Mouse (Mus musculus) urinary bladder, adult 18-20 months (tissue): ENCODE measurements around the gene Nuak2.
"Not testable (repeated sequence)": the region's sequence is repeated elsewhere in the genome, so short reads cannot be mapped to it uniquely, and the experiment has no call there.

ENCODE experiments used
- DNase-seq, 2 experiments: peaks; one replicate each; pipeline ENCODE4 v3.0.0; 2022; ENCODE audit warnings: low spot score in 2 of 2, mixed read lengths in 2 of 2

The Nuak2 gene

GRCm38 (mm10) chr1:132315889-132316624, at the start of gene Nuak2:
Gene Nuak2 (plus strand): TSS chr1:132316126.
- DNase-seq = peak; percentile 82 to 85

- no peak for DNase-seq
Measured at GRCm38 (mm10) chr1:132266791-132267557, 49.0 kb upstream of the Nuak2 start.

DNA sequence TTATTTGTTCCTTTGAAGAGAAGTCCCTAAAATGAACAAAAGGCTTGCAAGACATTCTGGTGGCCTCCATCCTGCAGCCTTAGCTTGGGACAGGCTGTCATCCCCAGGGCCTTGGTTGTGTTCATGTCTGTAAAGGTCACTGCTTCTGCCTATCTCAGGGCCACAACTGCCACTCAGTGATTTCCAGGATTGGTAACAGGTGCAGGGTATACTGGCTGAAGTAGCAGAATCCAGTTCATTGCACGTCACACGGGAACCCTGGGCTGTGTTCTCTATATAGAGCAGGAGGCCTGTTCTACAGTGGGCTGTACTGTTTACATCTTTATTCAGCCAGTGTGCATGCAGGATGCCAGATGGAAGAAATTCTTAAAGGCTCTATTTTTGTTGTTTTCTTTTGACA, 48.0 kb upstream of the Nuak2 start:
- no peak for DNase-seq

DNA sequence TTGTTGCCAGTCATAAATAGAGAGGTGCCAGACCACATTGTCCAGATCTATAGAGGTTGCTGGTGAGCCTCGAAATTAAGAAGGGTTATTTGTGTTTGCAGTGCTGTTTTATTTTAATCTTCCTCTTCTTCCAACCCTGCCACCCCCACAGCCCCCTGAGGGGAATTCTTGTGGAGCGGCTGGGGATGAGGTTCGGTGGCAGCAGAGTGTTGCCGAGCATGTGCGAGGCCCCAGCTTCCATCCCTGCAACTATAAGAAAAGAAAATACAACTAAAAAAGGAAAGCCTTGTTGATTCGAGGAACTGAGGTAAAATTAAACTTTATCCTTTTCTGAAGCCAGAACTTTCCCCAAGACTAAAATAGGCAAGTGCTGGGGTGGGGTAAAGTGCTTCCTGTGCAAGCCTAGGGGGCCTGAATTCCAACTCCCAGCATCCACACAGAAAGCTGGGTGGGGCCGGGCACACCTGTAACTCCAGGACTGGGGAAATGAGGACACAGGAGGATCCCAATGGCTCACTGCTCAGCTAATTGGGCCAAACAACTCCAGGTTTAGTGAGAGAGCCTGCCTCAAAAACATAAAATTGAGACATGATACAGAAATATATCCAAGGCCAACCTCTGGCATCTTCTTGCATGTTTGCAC, 47.4 kb upstream of the Nuak2 start:
- DNase-seq = no peak

GRCm38 (mm10) chr1:132271237-132271636, 44.7 kb upstream of the Nuak2 start:
- no peak for DNase-seq

GRCm38 (mm10) chr1:132276694-132277093, 39.2 kb upstream of the Nuak2 start:
- no peak for DNase-seq

DNA sequence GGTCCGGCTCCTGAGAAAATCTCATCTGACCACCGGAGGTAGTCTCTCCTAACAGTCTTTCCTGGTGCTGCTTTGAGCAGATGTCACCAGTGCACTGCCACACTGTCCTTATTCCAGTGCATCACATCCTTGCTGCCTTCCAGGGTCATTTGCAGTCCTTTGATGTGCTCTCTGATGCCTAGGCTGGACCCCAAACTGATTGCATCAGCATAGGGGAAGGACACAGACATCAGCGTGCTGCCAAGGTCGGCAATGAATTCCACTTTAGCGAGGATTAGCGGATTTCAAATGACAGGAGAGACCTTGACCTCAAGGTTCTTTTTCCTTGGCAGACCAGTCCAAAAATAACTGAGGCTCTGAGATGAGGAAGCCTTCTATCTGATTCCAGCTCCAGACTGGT, 38.8 kb upstream of the Nuak2 start:
- no peak for DNase-seq

GRCm38 (mm10) chr1:132280636-132281035, 35.3 kb upstream of the Nuak2 start:
- DNase-seq = not testable (repeated sequence)

DNA sequence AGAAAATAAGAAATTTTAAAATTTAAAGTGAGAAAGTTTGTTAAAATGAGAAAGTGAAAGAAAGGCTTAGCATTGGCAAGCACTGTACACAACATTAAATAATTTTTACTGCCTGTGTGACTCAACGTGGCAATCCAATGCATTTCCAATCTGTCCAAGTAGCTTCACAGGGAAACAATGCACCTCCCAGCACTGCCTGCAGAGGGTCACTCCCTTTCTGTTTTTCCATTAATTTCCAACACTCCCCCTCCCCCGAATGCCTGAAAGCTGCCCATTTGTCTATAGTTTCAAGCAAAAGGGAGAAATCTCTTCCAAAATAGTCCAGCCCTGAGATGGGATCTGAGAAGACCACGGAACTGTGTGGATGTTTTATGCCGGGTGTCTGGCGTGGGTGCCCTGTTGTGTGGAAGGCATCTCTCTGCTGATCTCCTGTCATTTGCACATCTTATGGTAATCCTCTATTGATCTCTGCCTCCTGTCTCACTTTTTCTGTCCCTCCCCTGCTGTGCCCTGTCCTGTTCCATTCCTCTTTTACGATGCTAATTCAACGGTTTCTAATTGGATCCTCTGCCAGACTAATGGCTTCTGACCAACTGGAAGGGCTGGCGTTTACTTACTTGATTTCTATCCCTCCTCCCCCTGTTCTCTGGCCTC, 34.3 kb upstream of the Nuak2 start:
- no peak for DNase-seq

DNA sequence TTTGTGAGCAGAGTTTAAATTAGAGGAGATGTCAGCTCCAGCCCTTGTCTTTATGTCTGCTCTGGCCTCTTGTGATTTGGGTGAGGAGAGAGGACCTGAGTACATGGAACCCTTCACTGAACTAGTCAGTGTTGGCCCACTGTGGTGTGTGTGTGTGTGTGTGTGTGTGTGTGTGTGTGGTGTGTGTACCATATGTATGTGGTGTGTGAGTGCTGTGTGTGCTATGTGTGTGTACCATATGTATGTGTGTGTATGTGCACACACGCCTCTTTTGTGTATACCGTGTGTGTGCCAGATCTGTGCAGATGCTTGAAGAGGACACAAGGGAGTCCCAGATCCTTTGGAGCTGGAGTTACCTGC, 33.8 kb upstream of the Nuak2 start:
- no peak for DNase-seq

DNA sequence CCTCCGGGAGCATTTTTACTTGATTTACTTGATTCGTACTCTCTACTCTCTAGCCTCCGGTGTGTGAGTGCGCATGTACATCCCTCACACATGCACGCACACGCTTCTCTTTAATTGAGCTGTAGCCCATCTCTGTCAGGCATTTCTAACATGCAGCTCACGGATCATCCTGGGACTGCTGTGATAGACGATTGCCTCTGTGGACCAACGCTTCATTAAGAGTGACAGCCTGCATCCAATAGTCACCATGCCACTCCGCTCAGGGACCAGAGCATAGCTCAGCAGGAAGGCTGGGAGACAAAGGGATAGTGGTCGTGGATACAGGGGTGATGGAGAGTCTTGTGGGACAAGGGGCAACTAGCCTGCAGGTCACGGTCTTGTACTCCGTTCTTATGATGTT, 32.9 kb upstream of the Nuak2 start:
- DNase-seq = no peak

- peak in 1 of 2 experiments; percentile 12 for DNase-seq
Measured at GRCm38 (mm10) chr1:132286735-132287134, 29.2 kb upstream of the Nuak2 start.

GRCm38 (mm10) chr1:132287445-132287844, 28.5 kb upstream of the Nuak2 start:
- no peak for DNase-seq

DNA sequence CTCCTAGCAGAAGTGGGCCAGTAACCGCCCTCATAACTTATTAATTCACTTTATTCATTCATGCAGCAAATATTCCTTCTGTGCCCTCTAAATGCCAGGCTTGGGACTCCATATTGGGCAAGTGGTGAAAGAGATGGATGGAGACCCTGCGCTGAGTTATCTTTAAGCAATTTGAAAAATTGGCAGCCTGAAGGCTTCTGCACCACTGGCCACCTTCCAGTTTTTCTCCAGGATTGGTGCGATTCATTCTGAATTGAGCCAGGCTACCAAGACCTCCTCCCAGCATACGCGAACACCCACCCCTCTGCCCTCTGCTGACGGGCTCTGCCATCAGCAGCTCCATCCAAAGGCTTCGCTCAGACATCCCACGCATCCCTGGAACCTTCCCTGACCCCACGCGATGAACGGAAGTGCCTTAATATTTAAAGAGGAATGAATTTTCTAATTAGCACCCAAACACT, 27.9 kb upstream of the Nuak2 start:
- DNase-seq = no peak

- no peak for DNase-seq
Measured at GRCm38 (mm10) chr1:132289965-132290364, 26.0 kb upstream of the Nuak2 start.

DNA sequence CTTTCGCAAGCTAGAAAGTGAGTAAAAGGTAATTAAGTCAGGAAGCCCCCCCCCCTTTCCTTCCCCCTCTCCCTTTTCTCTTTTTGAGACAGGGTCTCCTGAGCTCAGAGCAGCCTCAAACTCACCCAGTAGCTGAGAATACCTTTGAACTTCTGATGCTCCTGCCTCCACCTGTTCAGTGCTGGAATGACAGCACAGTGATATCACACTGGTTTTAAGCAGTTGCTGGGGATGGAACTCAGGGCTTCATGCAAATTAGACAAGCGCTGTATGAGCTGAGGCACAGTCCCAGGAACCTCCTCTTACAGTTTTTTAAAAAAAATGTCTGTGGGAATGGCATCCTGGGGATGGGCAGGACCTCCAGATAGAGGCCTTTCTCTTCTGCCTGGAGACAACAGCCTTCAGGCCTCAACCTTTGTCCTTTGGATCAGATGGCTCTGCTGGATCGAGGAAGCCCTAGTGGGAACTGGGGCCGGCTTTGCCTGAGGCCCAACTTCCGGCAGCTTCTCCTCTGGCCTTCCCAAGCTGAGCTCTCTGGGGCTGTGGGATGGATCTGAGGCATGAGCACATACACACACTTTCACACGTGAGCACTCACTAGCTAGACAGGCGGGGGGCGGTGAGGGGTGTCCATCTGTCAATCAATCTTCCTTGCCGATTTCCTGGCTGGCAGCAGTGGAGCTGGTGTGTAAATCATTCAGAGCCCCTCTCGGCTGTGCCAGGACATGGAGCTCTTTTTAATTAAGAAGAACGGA, 24.8 kb upstream of the Nuak2 start:
- no peak for DNase-seq

DNA sequence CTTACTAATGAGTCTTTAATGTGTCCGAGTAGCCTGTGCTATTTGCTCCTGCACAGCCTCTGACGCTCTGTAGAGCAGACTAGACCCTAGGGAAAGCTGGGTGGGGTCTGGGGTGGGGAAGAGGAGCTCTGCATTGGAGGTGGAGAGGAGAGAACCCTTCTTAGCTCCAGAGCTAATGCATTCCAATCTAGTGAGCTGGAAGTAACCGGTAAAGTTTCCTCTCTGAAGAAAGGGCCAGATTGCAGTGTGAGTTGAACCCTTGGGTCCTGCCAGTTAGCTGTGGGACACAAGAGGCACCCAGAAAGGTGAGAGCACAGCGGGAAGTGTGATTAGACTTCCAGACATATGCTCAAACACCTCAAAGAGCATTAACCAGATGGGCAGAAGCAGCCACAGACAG, 24.2 kb upstream of the Nuak2 start:
- DNase-seq = no peak

DNA sequence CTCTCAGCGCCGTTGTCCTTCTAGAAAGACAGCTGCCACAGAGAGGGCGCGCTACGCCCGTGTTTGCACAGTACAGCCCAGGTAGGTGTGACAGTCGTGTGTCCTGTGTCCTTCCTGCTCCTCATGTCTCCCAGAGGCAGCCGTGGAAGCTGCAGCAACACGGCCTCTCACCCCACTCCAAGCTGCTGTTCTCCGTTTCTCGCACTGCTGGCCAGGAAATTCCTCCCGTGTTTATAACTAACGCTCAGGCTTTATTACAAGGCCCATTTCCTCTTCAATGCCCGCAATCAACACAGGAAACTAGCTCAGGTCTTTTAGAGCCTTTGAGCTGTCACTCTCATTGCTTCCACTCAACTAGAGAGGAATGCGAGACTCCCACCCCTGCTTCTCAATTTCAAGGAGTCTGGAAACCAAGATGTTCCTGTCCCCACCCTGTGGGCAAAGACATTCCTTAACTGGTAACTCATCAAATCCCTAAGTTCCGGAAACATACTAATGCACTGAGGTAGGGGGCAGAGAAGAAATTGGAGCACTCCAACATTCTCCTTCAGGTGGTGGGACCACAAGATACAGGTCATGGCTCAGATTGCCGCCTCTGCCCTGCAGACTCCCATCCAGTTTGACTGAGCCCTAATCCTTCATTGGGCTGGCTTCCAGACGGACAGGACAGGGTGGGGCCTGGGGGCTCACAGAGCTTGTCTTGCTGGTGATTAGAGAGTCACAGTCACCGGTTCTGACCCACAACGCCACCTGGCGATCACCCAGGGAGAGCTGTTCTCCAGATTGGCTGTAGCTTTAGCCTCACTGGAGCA, 23.4 kb upstream of the Nuak2 start:
- DNase-seq = no peak

GRCm38 (mm10) chr1:132295506-132295905, 20.4 kb upstream of the Nuak2 start:
- DNase-seq = no peak

DNA sequence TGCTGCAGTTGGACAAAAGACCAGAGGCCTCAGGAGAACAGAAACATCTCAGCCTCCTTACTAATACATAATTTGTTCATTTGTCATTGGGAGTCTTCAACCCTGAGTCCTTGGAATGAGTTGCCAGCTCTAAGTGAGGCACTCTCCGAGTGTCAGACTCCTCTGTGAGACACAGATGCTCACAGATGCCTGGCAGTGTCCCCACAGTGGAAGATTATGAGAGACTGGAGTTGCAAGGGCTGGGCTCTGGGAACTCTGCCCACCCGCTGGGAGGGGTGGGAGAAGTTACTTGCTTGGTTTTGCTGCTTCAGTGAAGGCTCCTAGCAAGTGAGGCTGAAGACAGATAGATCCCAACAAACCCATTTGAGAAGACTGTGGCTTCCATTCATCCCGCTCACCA, 19.9 kb upstream of the Nuak2 start:
- DNase-seq = no peak

DNA sequence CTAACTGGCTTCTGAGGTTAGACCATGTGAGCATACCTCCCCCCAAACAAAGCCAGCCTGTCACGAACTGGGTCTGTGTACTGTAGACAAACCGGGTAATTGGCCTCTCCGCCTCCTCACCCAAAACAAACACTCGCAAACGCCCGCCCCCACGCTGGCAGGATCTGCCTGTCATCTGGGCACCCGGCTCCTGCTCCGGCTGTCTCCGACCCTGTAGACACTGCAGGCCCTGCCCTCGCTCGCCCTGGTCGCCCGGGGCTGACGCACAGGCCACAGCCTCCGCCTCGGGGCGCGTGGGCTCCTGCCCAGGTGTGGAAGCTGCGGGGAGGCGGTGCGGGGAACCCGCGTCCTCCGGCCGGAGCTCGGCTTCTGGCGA, 17.5 kb upstream of the Nuak2 start, which contains the start of gene Klhdc8a:
Gene Klhdc8a, plus strand, starts transcription at position 202 of the 376 bp plus-strand sequence.
- DNase-seq = peak; percentile 56 to 66
